In the genomic region with DNA sequence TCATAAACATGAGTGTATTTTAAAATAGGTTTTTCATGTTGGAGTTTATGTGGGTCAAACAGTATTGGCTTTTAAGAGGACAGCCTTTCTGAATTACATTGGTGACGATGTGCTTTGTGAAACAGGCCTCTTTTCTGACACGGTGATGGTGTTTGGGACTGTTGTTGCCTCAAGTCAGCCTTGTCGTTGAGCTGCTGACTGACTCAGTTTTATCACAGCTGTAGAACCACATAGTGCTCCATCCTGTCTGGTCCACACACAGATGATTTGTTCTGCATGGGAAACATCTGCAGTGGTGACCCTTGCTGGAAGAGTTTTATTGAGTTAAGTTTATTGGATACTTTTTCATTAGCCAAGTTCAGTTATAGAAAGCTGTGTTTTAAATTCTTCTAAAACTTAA, we compare ENCODE assay signal across 20 mouse cellular contexts.
"Had no signal": no experiment of that assay in that cellular context is flagged by ENCODE, and none has a peak within 500 bp of the region (broad histone marks: within the 10 kb centered on the region; RNA-seq: fewer than 3 reads in every experiment).

No protein-coding gene starts in this region.

- H3K4me3 ChIP-seq: liver, embryonic 12.5 days; midbrain, embryonic 10.5 days; midbrain, embryonic 12.5 days; myocyte; neural tube, embryonic 13.5 days; neural tube, embryonic 15.5 days had no signal

- H3K4me2 ChIP-seq: liver, embryonic 12.5 days; midbrain, embryonic 12.5 days; neural tube, embryonic 13.5 days; neural tube, embryonic 15.5 days had no signal

- H3K36me3 ChIP-seq: liver, embryonic 12.5 days; midbrain, embryonic 10.5 days; midbrain, embryonic 12.5 days; neural tube, embryonic 13.5 days; neural tube, embryonic 15.5 days had no signal

- DNase-seq: lung, adult 18-20 months; lung, postnatal 10 days; lung, postnatal 36 days; midbrain, embryonic 14.5 days; retina, postnatal 1 day; right cerebral cortex, adult 18-20 months; right cerebral cortex, postnatal 25 days; right cerebral cortex, postnatal 4 days; spleen, adult 18-20 months; thymus, adult 18-20 months; thymus, postnatal 14 days; thymus, postnatal 36 days had no signal

- ATAC-seq: liver, embryonic 12.5 days; midbrain, embryonic 16.5 days had no signal

- H3K27ac ChIP-seq: liver, embryonic 12.5 days; liver, embryonic 14.5 days; midbrain, embryonic 10.5 days; midbrain, embryonic 12.5 days; neural tube, embryonic 13.5 days; neural tube, embryonic 15.5 days had no signal

- H3K9ac ChIP-seq: liver, embryonic 12.5 days; liver, embryonic 14.5 days; midbrain, embryonic 12.5 days; neural tube, embryonic 13.5 days; neural tube, embryonic 15.5 days had no signal

- H3K4me1 ChIP-seq: neural tube, embryonic 13.5 days; neural tube, embryonic 15.5 days had no signal

- H3K9me3 ChIP-seq: liver, embryonic 12.5 days; midbrain, embryonic 10.5 days; midbrain, embryonic 12.5 days; neural tube, embryonic 13.5 days; neural tube, embryonic 15.5 days had no signal

- H3K27me3 ChIP-seq: liver, embryonic 12.5 days; midbrain, embryonic 12.5 days; neural tube, embryonic 13.5 days; neural tube, embryonic 15.5 days had no signal
